Mouse (Mus musculus): ENCODE measurements at regions not wholly inside any gene's neighbourhood (a gene's known extent, or its start where the extent isn't known, plus 50 kb on each side); places are given as distances from the start of the nearest gene placed in this dataset.

- TF ChIP-seq POLR2A (IDR thresholded peaks at IDR 0.05; ENCODE audit: control insufficient read depth, low read depth, low read length), result no peak
- TF ChIP-seq CTCF (IDR thresholded peaks at IDR 0.05; ENCODE audit: control insufficient read depth, insufficient read depth, insufficient replicate concordance, low read depth, low read length), result no peak
Measured at GRCm38 (mm10) chr13:69963944-69964343, 161.7 kb downstream of the Med10 start.
